Mouse (Mus musculus) thymus, postnatal 10 days (tissue): ENCODE results near the gene Cda.
A peak's percentile ranks its signal among the peaks of the same experiment; 100 is the strongest.

Source experiments
- DNase-seq, 2 experiments: peaks; one replicate each; pipeline ENCODE4 v3.0.0; 2021; ENCODE audit warnings: low spot score in 2 of 2

Cda gene

GRCm38 (mm10) chr4:138310311-138310910 is 57.4 kb downstream of the Cda start:
- DNase-seq: no peak

GRCm38 (mm10) chr4:138307739-138308138 is 60.1 kb downstream of the Cda start:
- DNase-seq: no peak

GRCm38 (mm10) chr4:138307025-138307424 is 60.8 kb downstream of the Cda start:
- no peak for DNase-seq

- peak; percentile 92 to 93 for DNase-seq
These were observed 63.3 kb downstream of the Cda start, which contains the start of gene Ddost for GRCm38 (mm10) chr4:138304340-138305104. Gene Ddost, plus strand, starts transcription at chr4:138304730.

GRCm38 (mm10) chr4:138303742-138304141 is 64.0 kb downstream of the Cda start:
- no peak for DNase-seq

- no peak for DNase-seq
These were observed 64.8 kb downstream of the Cda start for GRCm38 (mm10) chr4:138303011-138303410.

- DNase-seq: no peak
These were observed 66.5 kb downstream of the Cda start for GRCm38 (mm10) chr4:138301271-138301780.

- DNase-seq: no peak
These were observed 73.7 kb downstream of the Cda start for GRCm38 (mm10) chr4:138293949-138294550.

- no peak for DNase-seq
These were observed 74.4 kb downstream of the Cda start for GRCm38 (mm10) chr4:138293261-138293948.

GRCm38 (mm10) chr4:138292028-138292427 is 75.8 kb downstream of the Cda start:
- DNase-seq: no peak

GRCm38 (mm10) chr4:138288691-138289090 is 79.1 kb downstream of the Cda start:
- no peak for DNase-seq
